Mouse (Mus musculus) heart, embryonic 15.5 days (tissue): ENCODE results near the gene Agtpbp1. TPM values are rescaled to one million over a fixed set of nuclear protein-coding genes. Genes with fewer than 3 reads are reported as not detected.

Experiments
- ATAC-seq: fragments of 200-750 bp; cut with Nextera tagmentation; replicated peaks from 2 replicates; pipeline ENCODE4 v1.8.0; 2017; ENCODE audit warnings: low read depth, moderate TSS enrichment; ENCODE audit not compliant: insufficient number of reproducible peaks, insufficient read depth, low FRiP score
- H3K27ac ChIP-seq: fragments of 300-500 bp; sonication (generic); 2 replicates; pipeline ENCODE4 v1.5.1; 2015; ENCODE audit warnings: mild to moderate bottlenecking, inconsistent platforms
- H3K27me3 ChIP-seq: fragments of 300-500 bp; sonication (generic); 2 replicates; pipeline ENCODE4 v1.6.1; 2015; ENCODE audit warnings: inconsistent platforms
- H3K36me3 ChIP-seq: fragments of 300-500 bp; sonication (generic); 2 replicates; pipeline ENCODE4 v1.6.1; 2015; ENCODE audit warnings: mild to moderate bottlenecking, inconsistent platforms
- H3K4me1 ChIP-seq: fragments of 300-500 bp; sonication (generic); replicated peaks from 2 replicates; pipeline ENCODE4 v1.6.1; 2015; ENCODE audit warnings: inconsistent platforms
- H3K4me2 ChIP-seq: fragments of 300-500 bp; sonication (generic); 2 replicates; pipeline ENCODE4 v1.6.1; 2015; ENCODE audit warnings: inconsistent platforms, mild to moderate bottlenecking, moderate library complexity
- H3K4me3 ChIP-seq: fragments of 300-500 bp; sonication (generic); 2 replicates; pipeline ENCODE4 v1.5.1; 2015; ENCODE audit warnings: mild to moderate bottlenecking, inconsistent platforms
- H3K9ac ChIP-seq: fragments of 300-500 bp; sonication (generic); 2 replicates; pipeline ENCODE4 v1.6.1; 2015; ENCODE audit warnings: mild to moderate bottlenecking, inconsistent platforms
- H3K9me3 ChIP-seq: fragments of 300-500 bp; sonication (generic); replicated peaks from 2 replicates; pipeline ENCODE4 v1.6.1; 2016; ENCODE audit warnings: inconsistent platforms
- WGBS: fragments of 180-500 bp; shearing (Covaris S2); methylation state at CpG from one replicate; pipeline ENCODE4 v1.1.7; 2015; ENCODE audit warnings: mixed read lengths; 5-methylcytosine and 5-hydroxymethylcytosine counted together
- polyA plus RNA-seq: library from polyadenylated mRNA; unstranded; fragments of >200 nt; fragmentation: Nextera tagmentation; extraction: Ambion mirVana; gene quantifications from 2 replicates; pipeline ENCODE4 v1.2.1, GENCODE M21; 2015

Gene Agtpbp1
- polyA plus RNA-seq, 1 experiment from 2014 or later = 11.7 TPM

DNA sequence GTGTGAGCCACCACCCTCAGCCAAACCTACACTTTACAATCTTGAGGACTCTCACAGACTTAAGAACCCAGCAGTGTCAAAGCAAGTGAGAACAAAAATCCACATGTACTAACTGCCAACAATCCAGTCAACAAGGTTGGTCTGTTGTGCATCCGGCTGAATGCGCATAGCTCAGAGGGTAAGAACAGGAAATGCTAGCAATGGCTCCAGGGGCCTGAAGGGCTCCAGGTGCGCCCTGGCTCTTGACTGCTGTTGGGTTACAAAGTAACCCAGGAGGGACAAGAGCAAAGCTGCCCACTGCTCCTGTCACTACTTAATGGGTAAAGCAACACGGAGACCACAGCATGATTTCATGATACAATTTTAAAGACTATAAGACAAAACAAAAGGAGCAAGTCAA lies 81.4 kb downstream of the Agtpbp1 start:
- H3K9me3 ChIP-seq = no peaks in the 10 kb centered on the region
- no peak for ATAC-seq
- no peak overlapping the region for H3K4me2 ChIP-seq
- H3K4me1 ChIP-seq = no peaks in the 10 kb centered on the region
- H3K9ac ChIP-seq = no peak overlapping the region
- H3K36me3 ChIP-seq = peaks cover 3% of the 10 kb centered on the region; the same call in 1 of the 2 replicates
- WGBS = 71% methylated on average over 4 of the region's 4 CpGs
- H3K27ac ChIP-seq = no peak overlapping the region
- H3K27me3 ChIP-seq = no peaks in the 10 kb centered on the region
- no peak overlapping the region for H3K4me3 ChIP-seq

DNA sequence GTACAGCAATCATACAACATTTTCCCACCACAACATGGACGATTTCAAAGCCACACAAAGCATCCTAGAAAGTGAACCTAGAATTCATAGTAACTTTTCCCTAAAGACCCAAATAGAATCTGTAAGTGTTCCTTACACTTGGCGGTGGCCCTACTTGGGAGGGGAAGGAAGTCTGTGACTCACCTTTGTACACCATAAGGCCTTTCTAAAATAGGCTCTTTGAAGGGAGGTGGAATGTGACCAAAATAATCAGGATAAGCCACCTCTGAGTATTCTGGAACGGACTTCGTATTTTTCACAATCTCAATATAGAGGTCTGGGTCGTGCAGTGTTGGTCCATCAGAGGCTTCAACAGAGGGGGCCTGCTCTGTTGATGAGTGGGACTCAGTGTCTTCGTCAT lies 85.2 kb downstream of the Agtpbp1 start:
- WGBS = 76% methylated on average over 6 of the region's 6 CpGs
- H3K27me3 ChIP-seq = no peaks in the 10 kb centered on the region
- no peak overlapping the region for H3K9ac ChIP-seq
- ATAC-seq = no peak
- H3K36me3 ChIP-seq = peaks cover 6% of the 10 kb centered on the region
- H3K4me2 ChIP-seq = no peak overlapping the region
- no peaks in the 10 kb centered on the region for H3K4me1 ChIP-seq
- no peaks in the 10 kb centered on the region for H3K9me3 ChIP-seq
- no peak overlapping the region for H3K4me3 ChIP-seq
- H3K27ac ChIP-seq = no peak overlapping the region

DNA sequence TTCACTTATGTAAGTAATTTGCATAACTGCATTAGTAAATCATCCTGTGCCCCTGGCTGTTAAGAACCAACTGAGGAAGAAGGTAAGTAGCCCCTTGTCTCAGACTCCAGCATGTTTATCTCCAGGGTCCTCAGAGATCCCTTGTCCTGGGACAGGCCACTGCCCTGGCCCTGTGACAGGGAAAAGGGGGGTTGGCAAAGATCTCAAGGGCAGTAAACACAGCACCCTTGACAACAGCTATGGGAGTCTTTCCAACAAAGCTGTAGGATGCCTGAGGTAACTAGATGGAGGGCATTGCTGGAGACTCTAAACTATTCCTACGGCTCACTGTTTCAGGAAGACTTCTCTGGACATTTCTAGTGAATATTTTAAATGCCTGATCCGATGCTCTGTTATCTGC lies 85.7 kb downstream of the Agtpbp1 start:
- H3K4me2 ChIP-seq = no peak overlapping the region
- no peak for ATAC-seq
- H3K27ac ChIP-seq = no peak overlapping the region
- H3K4me1 ChIP-seq = no peaks in the 10 kb centered on the region
- no peaks in the 10 kb centered on the region for H3K27me3 ChIP-seq
- no peak overlapping the region for H3K4me3 ChIP-seq
- no peak overlapping the region for H3K9ac ChIP-seq
- peaks cover 10% of the 10 kb centered on the region for H3K36me3 ChIP-seq
- H3K9me3 ChIP-seq = no peaks in the 10 kb centered on the region
- WGBS = 70% methylated on average over 2 of the region's 2 CpGs

DNA sequence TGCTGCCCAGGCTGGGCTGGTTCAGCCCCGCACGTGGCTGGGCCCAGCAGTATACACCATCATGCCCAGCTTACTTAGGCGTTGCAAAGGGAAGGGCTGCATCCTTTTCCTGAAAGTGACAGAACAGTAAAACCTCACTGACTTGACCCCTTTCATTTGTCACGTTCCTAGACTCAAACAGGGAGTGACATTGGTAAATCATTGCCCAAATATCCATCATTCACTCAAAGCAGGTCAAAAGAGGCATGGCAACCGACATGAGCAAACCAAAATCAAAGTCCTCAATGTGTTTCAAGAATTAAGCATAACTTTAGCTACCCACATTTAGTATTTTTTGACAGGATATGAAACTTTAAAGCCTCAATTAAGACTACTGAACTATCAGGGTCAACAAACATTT lies 86.8 kb downstream of the Agtpbp1 start:
- Histone ChIP-seq H3K36me3 (peaks cover 15% of the 10 kb centered on the region), H3K4me1 (no peaks in the 10 kb centered on the region), H3K9me3 (no peaks in the 10 kb centered on the region), H3K9ac (no peak overlapping the region), H3K4me3 (no peak overlapping the region), H3K27me3 (no peaks in the 10 kb centered on the region), H3K27ac (no peak overlapping the region), H3K4me2 (no peak overlapping the region)
- WGBS = 80% methylated on average over 5 of the region's 5 CpGs
- ATAC-seq = no peak

DNA sequence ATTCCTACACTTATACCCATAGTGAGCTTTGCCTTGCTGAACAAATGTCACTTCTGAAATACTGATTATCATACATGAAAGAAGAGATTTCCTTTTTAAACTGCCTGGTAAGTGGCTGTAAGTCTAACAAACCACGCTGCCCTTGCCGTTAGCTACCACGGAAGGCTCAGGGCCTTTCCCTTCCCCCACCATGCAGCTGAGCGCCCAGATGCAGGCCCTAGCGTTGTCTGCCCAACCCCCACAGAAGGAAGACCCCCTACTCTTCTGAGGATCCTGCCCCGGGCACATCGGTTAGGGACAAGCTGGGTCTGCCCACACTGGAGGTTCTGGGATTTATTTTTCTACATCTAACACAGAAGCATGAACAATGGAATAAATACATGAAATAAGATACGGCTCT lies 89.2 kb downstream of the Agtpbp1 start:
- 23% methylated on average over 8 of the region's 8 CpGs for WGBS
- H3K4me2 ChIP-seq = no peak overlapping the region
- H3K36me3 ChIP-seq = peaks cover 15% of the 10 kb centered on the region
- H3K27me3 ChIP-seq = no peaks in the 10 kb centered on the region
- no peaks in the 10 kb centered on the region for H3K9me3 ChIP-seq
- no peak overlapping the region for H3K9ac ChIP-seq
- no peak overlapping the region for H3K27ac ChIP-seq
- H3K4me1 ChIP-seq = no peaks in the 10 kb centered on the region
- H3K4me3 ChIP-seq = no peak overlapping the region
- no peak for ATAC-seq

DNA sequence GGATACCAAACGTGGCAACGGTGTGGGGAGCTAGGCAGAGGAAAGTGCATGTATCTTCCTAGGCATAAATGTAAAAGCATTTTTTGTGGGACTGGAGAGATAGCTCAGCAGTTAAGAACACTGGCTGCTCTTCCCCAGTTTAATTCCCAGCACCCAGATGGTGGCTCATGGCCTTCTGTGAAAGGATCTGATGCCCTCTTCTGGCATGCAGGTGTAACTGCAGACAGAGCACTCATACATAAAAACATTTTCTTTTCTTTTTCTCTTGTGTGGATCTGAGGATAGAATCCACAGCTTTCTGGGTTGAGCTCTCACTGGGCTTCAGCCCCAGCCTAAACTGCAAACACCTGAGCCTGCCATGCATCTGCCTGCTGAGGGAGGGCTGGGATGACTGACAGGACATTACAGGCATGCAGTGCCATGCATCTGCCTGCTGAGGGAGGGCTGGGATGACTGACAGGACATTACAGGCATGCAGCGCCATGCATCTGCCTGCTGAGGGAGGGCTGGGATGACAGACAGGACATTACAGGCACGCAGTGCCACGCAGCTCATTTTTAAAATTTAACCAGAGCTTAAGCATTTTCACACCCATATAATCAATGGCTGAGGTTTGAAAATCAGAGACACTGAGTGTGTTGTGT lies 90.3 kb downstream of the Agtpbp1 start:
- 81% methylated on average over 5 of the region's 5 CpGs for WGBS
- no peak overlapping the region for H3K4me2 ChIP-seq
- no peaks in the 10 kb centered on the region for H3K27me3 ChIP-seq
- H3K9ac ChIP-seq = no peak overlapping the region
- H3K4me1 ChIP-seq = no peaks in the 10 kb centered on the region
- no peak overlapping the region for H3K27ac ChIP-seq
- ATAC-seq = no peak
- no peaks in the 10 kb centered on the region for H3K9me3 ChIP-seq
- H3K4me3 ChIP-seq = no peak overlapping the region
- H3K36me3 ChIP-seq = peaks cover 15% of the 10 kb centered on the region

DNA sequence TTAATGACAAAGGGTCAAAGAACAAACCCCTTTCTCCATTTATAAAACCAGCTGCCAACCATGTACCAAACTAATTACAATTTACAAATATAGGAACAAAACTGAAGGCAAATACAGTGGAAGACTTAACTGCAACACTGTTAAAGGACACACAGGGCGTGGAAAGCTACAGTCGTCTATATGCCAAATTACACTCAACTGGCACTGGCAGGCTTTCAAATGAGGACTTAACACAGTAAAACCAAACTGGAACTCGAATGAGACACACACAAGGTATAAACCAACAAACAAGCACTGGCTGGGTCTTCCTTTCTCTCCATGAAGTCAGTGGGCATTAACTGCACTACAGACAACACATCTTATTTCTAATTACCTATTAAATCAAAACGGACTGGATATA lies 94.3 kb downstream of the Agtpbp1 start:
- no peak overlapping the region for H3K27ac ChIP-seq
- H3K27me3 ChIP-seq = no peaks in the 10 kb centered on the region
- H3K9ac ChIP-seq = no peak overlapping the region
- H3K4me1 ChIP-seq = no peaks in the 10 kb centered on the region
- H3K9me3 ChIP-seq = no peaks in the 10 kb centered on the region
- H3K4me3 ChIP-seq = no peak overlapping the region
- H3K4me2 ChIP-seq = no peak overlapping the region
- peaks cover 15% of the 10 kb centered on the region for H3K36me3 ChIP-seq
- WGBS = 71% methylated on average over 4 of the region's 4 CpGs
- no peak for ATAC-seq

DNA sequence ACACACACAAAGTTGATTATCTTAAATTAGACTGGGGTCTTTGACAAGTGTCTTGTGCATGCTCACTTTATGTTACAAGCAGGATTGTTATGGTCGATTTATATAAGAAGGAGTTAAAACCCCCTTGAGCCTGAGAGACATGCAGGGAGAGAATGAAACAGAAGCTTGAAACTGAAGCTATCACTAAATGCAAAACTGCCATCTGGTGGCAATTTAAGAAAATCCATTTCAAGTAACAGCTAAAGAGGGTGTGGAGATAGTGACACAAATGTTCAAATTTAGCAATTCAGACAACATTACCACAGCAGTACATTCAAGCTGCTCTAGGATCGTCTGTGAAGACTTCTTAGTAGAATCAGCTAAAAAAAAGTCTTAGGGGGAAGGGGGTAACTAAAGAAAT lies 95.9 kb downstream of the Agtpbp1 start:
- no peak overlapping the region for H3K4me2 ChIP-seq
- no peaks in the 10 kb centered on the region for H3K4me1 ChIP-seq
- H3K27ac ChIP-seq = no peak overlapping the region
- no peak for ATAC-seq
- 34% methylated on average over 2 of the region's 2 CpGs for WGBS
- no peaks in the 10 kb centered on the region for H3K9me3 ChIP-seq
- no peak overlapping the region for H3K4me3 ChIP-seq
- no peaks in the 10 kb centered on the region for H3K27me3 ChIP-seq
- H3K36me3 ChIP-seq = 0 out of 2 replicates have a peak, but pooled peaks cover 2% of the 10 kb centered on the region
- no peak overlapping the region for H3K9ac ChIP-seq

DNA sequence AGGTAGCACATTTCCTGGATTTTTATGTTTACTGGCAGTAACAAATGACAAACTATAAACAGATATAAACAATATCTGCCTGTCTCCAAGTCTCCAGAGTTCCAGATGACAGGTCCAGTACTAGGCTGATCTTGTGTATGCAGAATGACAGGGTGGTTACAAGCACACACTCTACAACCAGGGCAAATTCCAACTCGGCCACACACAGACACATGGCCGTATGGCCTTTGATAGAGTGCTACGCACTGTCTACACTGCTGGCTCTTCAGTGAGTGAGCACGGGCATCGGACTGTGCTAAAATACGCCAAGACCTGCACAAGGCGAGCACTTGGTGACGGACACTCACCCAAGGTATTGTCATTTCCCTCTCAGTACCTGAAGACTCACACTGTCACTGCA lies 97.7 kb downstream of the Agtpbp1 start:
- no peaks in the 10 kb centered on the region for H3K36me3 ChIP-seq
- WGBS = 89% methylated on average over 8 of the region's 8 CpGs
- no peak for ATAC-seq

DNA sequence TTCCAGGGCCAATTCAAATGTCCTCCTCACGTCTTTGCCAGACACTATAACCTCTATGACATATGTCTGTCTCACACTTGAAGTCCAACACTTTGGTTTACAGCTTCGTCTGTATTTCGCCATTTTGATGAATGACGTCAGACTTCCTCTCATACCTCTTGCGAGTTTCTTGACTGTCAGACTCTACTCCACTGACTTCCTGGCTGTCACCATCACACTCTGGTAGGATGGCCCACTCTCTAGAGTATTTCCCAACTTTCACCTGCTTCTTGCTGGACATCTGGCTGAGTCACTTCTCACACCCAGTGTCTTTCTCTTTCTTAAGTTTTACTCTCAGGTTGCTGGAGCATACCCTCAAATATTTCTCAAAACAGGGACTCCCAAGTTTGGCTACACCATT lies 98.8 kb downstream of the Agtpbp1 start:
- H3K9me3 ChIP-seq = no peaks in the 10 kb centered on the region

More for the DNA sequence above, 97.7 kb downstream of the Agtpbp1 start:
- Histone ChIP-seq H3K4me3 (no peak overlapping the region), H3K27me3 (no peaks in the 10 kb centered on the region), H3K4me2 (no peak overlapping the region), H3K9ac (no peak overlapping the region), H3K9me3 (no peaks in the 10 kb centered on the region), H3K27ac (no peak overlapping the region), H3K4me1 (no peaks in the 10 kb centered on the region)

DNA sequence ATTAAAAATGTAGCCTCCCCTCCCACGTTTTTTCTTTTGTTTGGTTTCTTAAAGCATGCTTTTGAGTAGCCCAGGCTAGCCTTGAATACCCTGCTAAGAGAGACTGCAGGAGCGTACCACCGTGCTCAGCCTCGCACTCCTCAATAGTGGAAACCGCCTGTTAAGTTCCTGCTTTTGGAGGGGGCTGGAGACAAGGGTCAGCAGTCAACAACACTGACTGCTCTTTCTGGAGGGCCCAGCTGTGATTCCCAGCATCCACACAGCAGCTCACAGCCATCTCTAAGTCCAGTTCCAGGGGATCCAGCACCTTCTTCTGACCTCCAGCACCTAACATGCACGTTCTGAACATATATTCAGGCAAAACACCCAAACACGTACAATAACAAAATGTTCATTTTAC lies 99.6 kb downstream of the Agtpbp1 start:
- Histone ChIP-seq H3K4me1 (no peaks in the 10 kb centered on the region), H3K4me3 (no peak overlapping the region), H3K27ac (no peak overlapping the region), H3K9me3 (no peaks in the 10 kb centered on the region), H3K27me3 (no peaks in the 10 kb centered on the region), H3K4me2 (no peak overlapping the region), H3K9ac (no peak overlapping the region), H3K36me3 (no peaks in the 10 kb centered on the region)
- no peak for ATAC-seq
- 85% methylated on average over 7 of the region's 7 CpGs for WGBS

More for the DNA sequence above, 98.8 kb downstream of the Agtpbp1 start:
- H3K4me1 ChIP-seq = no peaks in the 10 kb centered on the region
- H3K27me3 ChIP-seq = no peaks in the 10 kb centered on the region
- H3K36me3 ChIP-seq = no peaks in the 10 kb centered on the region
- WGBS = 87% methylated on average over 5 of the region's 5 CpGs
- ATAC-seq = no peak
- no peak overlapping the region for H3K27ac ChIP-seq
- H3K9ac ChIP-seq = no peak overlapping the region
- no peak overlapping the region for H3K4me3 ChIP-seq
- no peak overlapping the region for H3K4me2 ChIP-seq

DNA sequence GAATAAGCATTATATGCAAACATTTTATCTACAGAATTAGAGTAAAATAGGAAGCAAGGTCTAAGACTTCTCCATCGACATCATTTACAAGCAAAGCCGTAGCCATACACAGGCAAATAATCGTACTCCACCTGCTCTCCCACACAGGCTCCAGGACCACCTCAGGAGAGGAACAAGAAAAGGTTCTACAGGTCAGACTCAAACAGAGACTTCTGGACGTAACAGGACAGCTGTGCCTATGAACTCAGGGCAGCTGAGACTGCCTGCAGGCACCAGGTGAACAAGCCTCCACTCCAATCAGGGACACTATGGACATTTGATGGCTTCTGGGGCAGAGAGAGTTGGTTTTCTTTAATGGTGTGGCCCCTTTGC lies 103.6 kb downstream of the Agtpbp1 start:
- no peak for ATAC-seq
- H3K4me1 ChIP-seq = no peaks in the 10 kb centered on the region
- 92% methylated on average over 4 of the region's 4 CpGs for WGBS

More for the DNA sequence above, 103.6 kb downstream of the Agtpbp1 start:
- Histone ChIP-seq H3K27me3 (no peaks in the 10 kb centered on the region), H3K4me2 (no peak overlapping the region), H3K9ac (no peak overlapping the region), H3K4me3 (no peak overlapping the region), H3K9me3 (no peaks in the 10 kb centered on the region), H3K27ac (no peak overlapping the region), H3K36me3 (0 out of 2 replicates have a peak, but pooled peaks cover 5% of the 10 kb centered on the region)
